Mouse (Mus musculus) small intestine, adult 2 months (tissue): ENCODE results near the gene Copg2.

ENCODE experiments used
- CTCF ChIP-seq: fragments of 200-500 bp; IDR thresholded peaks from 2 replicates; pipeline ENCODE4 v1.5.1; 2012; ENCODE audit warnings: low read depth, mild to moderate bottlenecking, control low read depth, inconsistent platforms, low read length, moderate library complexity, mixed read lengths; ENCODE audit not compliant: insufficient replicate concordance, insufficient read length; ENCODE audit errors: extremely low read depth
- POLR2A ChIP-seq: fragments of 200-500 bp; IDR thresholded peaks from 2 replicates; pipeline ENCODE4 v1.6.1; 2012; ENCODE audit warnings: low read depth, mild to moderate bottlenecking, control low read depth, inconsistent platforms, low read length, moderate library complexity

GRCm38 (mm10) chr6:30893081-30893480, 3.5 kb downstream of the Copg2 start:
- no peak for TF ChIP-seq POLR2A
- TF ChIP-seq CTCF: no peak
